Mouse (Mus musculus) embryonic facial prominence, embryonic 11.5 days (tissue): ENCODE measurements around the gene Pappa2. TPM values are rescaled to one million over a fixed set of nuclear protein-coding genes. Genes with fewer than 3 reads are reported as not detected.

ENCODE experiments used
- ATAC-seq: fragments of 200-750 bp; cut with Nextera tagmentation; replicated peaks from 2 replicates; pipeline ENCODE4 v1.8.0; 2017; ENCODE audit warnings: low read depth; ENCODE audit not compliant: insufficient number of reproducible peaks, low FRiP score, low TSS enrichment
- DNase-seq: peaks from one replicate; pipeline ENCODE4 v3.0.0-alpha.2; 2015; ENCODE audit warnings: low spot score
- H3K27ac ChIP-seq: fragments of 300-500 bp; sonication (generic); replicated peaks from 2 replicates; pipeline ENCODE4 v1.5.1; 2014; ENCODE audit warnings: mild to moderate bottlenecking, low read depth, low read length, control low read depth
- H3K27me3 ChIP-seq: fragments of 300-500 bp; sonication (generic); 2 replicates; pipeline ENCODE4 v1.6.1; 2014; ENCODE audit warnings: mild to moderate bottlenecking, low read length, moderate library complexity, mixed read lengths; ENCODE audit not compliant: control insufficient read depth, insufficient read depth
- H3K36me3 ChIP-seq: fragments of 300-500 bp; sonication (generic); replicated peaks from 2 replicates; pipeline ENCODE4 v1.6.1; 2014; ENCODE audit warnings: low read depth, mild to moderate bottlenecking, low read length, moderate library complexity, mixed read lengths; ENCODE audit not compliant: control insufficient read depth, insufficient read depth
- H3K4me1 ChIP-seq: fragments of 300-500 bp; sonication (generic); 2 replicates; pipeline ENCODE4 v1.6.1; 2014; ENCODE audit warnings: low read length, mixed read lengths; ENCODE audit not compliant: control insufficient read depth, insufficient read depth
- H3K4me2 ChIP-seq: fragments of 300-500 bp; sonication (generic); 2 replicates; pipeline ENCODE4 v1.6.1; 2014; ENCODE audit warnings: low read depth, mild to moderate bottlenecking, control low read depth, low read length, moderate library complexity
- H3K4me3 ChIP-seq: fragments of 300-500 bp; sonication (generic); 2 replicates; pipeline ENCODE4 v1.5.1; 2014; ENCODE audit warnings: low read depth, low read length, control low read depth
- H3K9ac ChIP-seq: fragments of 300-500 bp; sonication (generic); replicated peaks from 2 replicates; pipeline ENCODE4 v1.6.1; 2014; ENCODE audit warnings: mild to moderate bottlenecking, control low read depth, low read length
- H3K9me3 ChIP-seq: fragments of 300-500 bp; sonication (generic); replicated peaks from 2 replicates; pipeline ENCODE4 v1.6.1; 2016; ENCODE audit warnings: mild to moderate bottlenecking, low read length, inconsistent platforms, mixed read lengths; ENCODE audit not compliant: control insufficient read depth
- WGBS: fragments of 180-500 bp; shearing (Covaris S2); extraction: QIAGEN DNeasy Blood & Tissue Kit; methylation state at CpG from one replicate; pipeline ENCODE4 v1.1.7; 2014; 5-methylcytosine and 5-hydroxymethylcytosine counted together
- polyA plus RNA-seq: library from polyadenylated mRNA; unstranded; fragments of >200 nt; fragmentation: Nextera tagmentation; extraction: Ambion mirVana; gene quantifications from 2 replicates; pipeline ENCODE4 v1.2.1, GENCODE M21; 2014

Pappa2 gene
- polyA plus RNA-seq, 1 experiment from 2014 or later, result 2.2 TPM

- no peaks in the 10 kb centered on the region for H3K27me3 ChIP-seq
- no peak overlapping the region for H3K4me2 ChIP-seq
- peak; percentile 48; the same call in 1 of the 2 replicates for ATAC-seq
- H3K4me3 ChIP-seq, result no peak overlapping the region
- H3K36me3 ChIP-seq, result no peaks in the 10 kb centered on the region
- H3K9me3 ChIP-seq, result no peaks in the 10 kb centered on the region
- H3K27ac ChIP-seq, result no peak overlapping the region
- H3K4me1 ChIP-seq, result no peaks in the 10 kb centered on the region
- no peak for DNase-seq
- H3K9ac ChIP-seq, result no peak overlapping the region
- 70% methylated on average over 6 of the region's 6 CpGs for WGBS
Measured at GRCm38 (mm10) chr1:158931202-158931827, 49.0 kb downstream of the Pappa2 start.

DNA sequence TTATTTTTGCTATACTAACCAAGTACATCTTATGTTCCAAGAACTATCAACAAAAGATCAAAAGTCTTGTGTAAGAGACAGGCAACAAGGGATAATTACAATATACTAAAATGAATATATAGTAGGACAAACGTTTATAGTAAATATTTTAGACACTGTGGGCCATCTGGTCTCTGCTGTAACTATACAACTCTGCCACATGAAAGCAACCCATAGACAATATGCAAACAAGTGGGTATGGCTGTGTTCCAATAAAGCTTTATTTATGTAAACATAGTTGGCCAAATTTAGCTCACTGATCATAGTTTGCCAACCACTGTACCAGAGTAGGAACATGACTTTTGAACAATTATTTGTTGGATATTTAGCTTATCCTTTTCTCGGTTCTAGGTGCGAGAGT lies 50.9 kb downstream of the Pappa2 start:
- no peak overlapping the region for H3K9ac ChIP-seq
- H3K4me3 ChIP-seq, result no peak overlapping the region
- H3K4me1 ChIP-seq, result no peaks in the 10 kb centered on the region
- H3K9me3 ChIP-seq, result no peaks in the 10 kb centered on the region
- WGBS, result 87% methylated on average over 3 of the region's 3 CpGs
- H3K36me3 ChIP-seq, result no peaks in the 10 kb centered on the region
- no peak for DNase-seq
- H3K4me2 ChIP-seq, result no peak overlapping the region
- no peak overlapping the region for H3K27ac ChIP-seq
- no peaks in the 10 kb centered on the region for H3K27me3 ChIP-seq
- ATAC-seq, result no peak

DNA sequence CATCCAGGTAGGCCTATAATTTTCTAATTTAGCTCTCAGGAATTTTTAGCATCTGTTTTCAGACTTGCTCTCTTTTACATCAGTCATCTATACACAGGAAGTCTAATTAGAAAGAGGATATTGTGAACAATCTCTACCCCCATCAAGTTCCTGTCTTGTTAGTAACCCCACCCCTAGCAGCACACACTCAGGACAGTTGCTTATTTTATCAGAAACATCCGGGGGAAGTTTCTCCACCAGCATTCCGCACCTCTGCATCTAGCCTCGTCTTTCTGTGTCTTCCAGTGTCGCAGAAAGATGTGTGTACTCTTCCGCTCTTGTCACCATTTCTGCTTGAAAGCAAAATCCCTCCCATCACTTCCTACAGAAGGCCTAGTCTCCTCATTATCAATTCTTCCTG lies 59.8 kb downstream of the Pappa2 start:
- H3K4me1 ChIP-seq, result no peaks in the 10 kb centered on the region
- H3K9ac ChIP-seq, result no peak overlapping the region
- no peaks in the 10 kb centered on the region for H3K36me3 ChIP-seq
- no peaks in the 10 kb centered on the region for H3K9me3 ChIP-seq
- WGBS, result 45% methylated on average over 5 of the region's 5 CpGs
- no peak overlapping the region for H3K4me3 ChIP-seq
- H3K27me3 ChIP-seq, result no peaks in the 10 kb centered on the region
- H3K4me2 ChIP-seq, result no peak overlapping the region
- DNase-seq, result no peak
- ATAC-seq, result no peak
- no peak overlapping the region for H3K27ac ChIP-seq

- Histone ChIP-seq H3K9ac (no peak overlapping the region), H3K27ac (no peak overlapping the region), H3K36me3 (no peaks in the 10 kb centered on the region), H3K4me2 (no peak overlapping the region), H3K9me3 (no peaks in the 10 kb centered on the region), H3K4me3 (no peak overlapping the region), H3K27me3 (no peaks in the 10 kb centered on the region), H3K4me1 (no peaks in the 10 kb centered on the region)
- 73% methylated on average over 3 of the region's 3 CpGs for WGBS
- DNase-seq, result no peak
- no peak for ATAC-seq
Measured at GRCm38 (mm10) chr1:158918890-158919289, 61.4 kb downstream of the Pappa2 start.

DNA sequence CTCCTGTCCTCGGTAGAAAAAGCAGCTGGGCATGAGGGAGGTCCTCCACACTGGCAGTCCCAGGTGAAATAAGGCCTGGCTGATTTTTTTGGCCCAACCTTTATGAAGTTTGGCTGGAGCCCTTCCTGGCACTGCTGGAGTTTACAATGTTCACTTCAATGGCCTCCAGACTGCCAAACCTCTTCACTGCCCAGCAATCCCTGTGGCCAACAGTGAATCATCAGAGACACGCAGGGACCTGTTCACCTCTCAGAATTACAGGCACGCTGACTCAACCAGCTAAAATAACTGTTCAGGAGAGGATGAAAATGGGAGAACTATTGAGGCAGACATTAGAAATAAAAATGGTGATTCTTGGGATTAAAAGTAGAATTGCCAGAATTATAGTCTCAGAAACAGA lies 63.2 kb downstream of the Pappa2 start:
- no peaks in the 10 kb centered on the region for H3K27me3 ChIP-seq
- no peak overlapping the region for H3K27ac ChIP-seq
- DNase-seq, result no peak
- 72% methylated on average over 3 of the region's 3 CpGs for WGBS
- no peak for ATAC-seq
- no peaks in the 10 kb centered on the region for H3K9me3 ChIP-seq
- H3K4me3 ChIP-seq, result no peak overlapping the region
- H3K9ac ChIP-seq, result no peak overlapping the region
- H3K36me3 ChIP-seq, result no peaks in the 10 kb centered on the region
- no peak overlapping the region for H3K4me2 ChIP-seq
- H3K4me1 ChIP-seq, result no peaks in the 10 kb centered on the region

GRCm38 (mm10) chr1:158915592-158915991 lies 64.7 kb downstream of the Pappa2 start:
- DNase-seq (no peak), ATAC-seq (no peak)
- Histone ChIP-seq H3K4me1 (no peaks in the 10 kb centered on the region), H3K4me2 (no peak overlapping the region), H3K9ac (no peak overlapping the region), H3K27ac (no peak overlapping the region), H3K9me3 (no peaks in the 10 kb centered on the region), H3K27me3 (no peaks in the 10 kb centered on the region), H3K4me3 (no peak overlapping the region), H3K36me3 (no peaks in the 10 kb centered on the region)
- WGBS, result 95% methylated on average over 5 of the region's 5 CpGs

DNA sequence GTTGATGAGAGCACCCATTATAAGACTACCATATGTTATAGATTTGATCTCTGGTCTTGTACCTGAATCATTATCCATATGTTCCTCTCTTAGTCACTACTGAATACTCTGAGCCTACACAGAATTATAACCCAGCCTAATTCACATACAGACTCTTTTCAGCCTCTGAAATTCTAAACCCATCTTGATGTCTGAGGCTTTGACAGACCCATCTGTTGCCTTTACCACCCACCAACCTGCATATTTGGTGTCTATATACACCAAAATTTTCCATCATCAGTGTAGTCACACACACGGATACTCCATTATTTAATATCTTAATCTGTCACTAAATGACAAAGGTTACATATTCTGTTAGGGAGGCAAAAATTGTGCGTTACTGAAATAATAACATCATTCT lies 69.6 kb downstream of the Pappa2 start:
- no peaks in the 10 kb centered on the region for H3K27me3 ChIP-seq
- 83% methylated on average over 2 of the region's 2 CpGs for WGBS
- H3K4me3 ChIP-seq, result no peak overlapping the region
- H3K4me2 ChIP-seq, result no peak overlapping the region
- no peaks in the 10 kb centered on the region for H3K36me3 ChIP-seq
- no peak overlapping the region for H3K9ac ChIP-seq
- H3K27ac ChIP-seq, result no peak overlapping the region
- no peaks in the 10 kb centered on the region for H3K4me1 ChIP-seq
- DNase-seq (no peak), ATAC-seq (no peak)
- no peaks in the 10 kb centered on the region for H3K9me3 ChIP-seq

- no peak overlapping the region for H3K9ac ChIP-seq
- H3K27ac ChIP-seq, result no peak overlapping the region
- no peaks in the 10 kb centered on the region for H3K36me3 ChIP-seq
- no peaks in the 10 kb centered on the region for H3K9me3 ChIP-seq
- H3K4me1 ChIP-seq, result no peaks in the 10 kb centered on the region
- H3K4me3 ChIP-seq, result no peak overlapping the region
- no peak for ATAC-seq
- H3K27me3 ChIP-seq, result no peaks in the 10 kb centered on the region
- no peak for DNase-seq
- H3K4me2 ChIP-seq, result no peak overlapping the region
Measured at GRCm38 (mm10) chr1:158897339-158897738, 83.0 kb downstream of the Pappa2 start.
